Mouse (Mus musculus) heart, postnatal 0 days (tissue): ENCODE results near the gene Palm2. TPM values are rescaled to one million over a fixed set of nuclear protein-coding genes. Genes with fewer than 3 reads are reported as not detected.
"Not testable (repeated sequence)": the region's sequence is repeated elsewhere in the genome, so short reads cannot be mapped to it uniquely, and the experiment has no call there.

Experiments used
- ATAC-seq: fragments of 200-750 bp; cut with Nextera tagmentation; 2 replicates; pipeline ENCODE4 v1.8.0; 2017; ENCODE audit warnings: low read depth, moderate number of reproducible peaks, moderate library complexity; ENCODE audit not compliant: insufficient read depth
- DNase-seq: peaks from one replicate; pipeline ENCODE4 v3.0.0-alpha.2; 2016; ENCODE audit warnings: low spot score
- H3K27ac ChIP-seq: fragments of 300-500 bp; sonication (generic); 2 replicates; pipeline ENCODE4 v1.5.1; 2014; ENCODE audit warnings: low read depth, mild to moderate bottlenecking
- H3K27me3 ChIP-seq: fragments of 300-500 bp; sonication (generic); 2 replicates; pipeline ENCODE4 v1.6.1; 2014; ENCODE audit warnings: low read length, mixed read lengths; ENCODE audit not compliant: control insufficient read depth, insufficient read depth
- H3K36me3 ChIP-seq: fragments of 300-500 bp; sonication (generic); replicated peaks from 2 replicates; pipeline ENCODE4 v1.6.1; 2014; ENCODE audit warnings: low read length, mixed read lengths; ENCODE audit not compliant: control insufficient read depth, insufficient read depth
- H3K4me1 ChIP-seq: fragments of 300-500 bp; sonication (generic); 2 replicates; pipeline ENCODE4 v1.6.1; 2014; ENCODE audit warnings: antibody characterized with exemption; ENCODE audit not compliant: control insufficient read depth, insufficient read depth
- H3K4me2 ChIP-seq: fragments of 300-500 bp; sonication (generic); 2 replicates; pipeline ENCODE4 v1.6.1; 2014; ENCODE audit warnings: low read depth, mild to moderate bottlenecking, low read length, moderate library complexity
- H3K4me3 ChIP-seq: fragments of 300-500 bp; sonication (generic); 2 replicates; pipeline ENCODE4 v1.5.1; 2014; ENCODE audit warnings: low read depth, low read length
- H3K9ac ChIP-seq: fragments of 300-500 bp; sonication (generic); replicated peaks from 2 replicates; pipeline ENCODE4 v1.6.1; 2014; ENCODE audit warnings: low read depth, low read length, mixed read lengths
- H3K9me3 ChIP-seq: fragments of 300-500 bp; sonication (generic); replicated peaks from 2 replicates; pipeline ENCODE4 v1.6.1; 2016; ENCODE audit warnings: low read length; ENCODE audit not compliant: control insufficient read depth
- CTCF ChIP-seq: IDR thresholded peaks from 2 replicates; pipeline ENCODE4 v1.5.1; 2016; ENCODE audit warnings: antibody characterized with exemption, control low read depth, low read depth
- EP300 ChIP-seq: IDR thresholded peaks from 2 replicates; pipeline ENCODE4 v1.6.1; 2016; ENCODE audit warnings: antibody characterized with exemption, low read depth
- WGBS: fragments of 180-500 bp; shearing (Covaris S2); extraction: QIAGEN DNeasy Blood & Tissue Kit; methylation state at CpG from one replicate; pipeline ENCODE4 v1.1.7; 2014; 5-methylcytosine and 5-hydroxymethylcytosine counted together
- polyA plus RNA-seq: library from polyadenylated mRNA; unstranded; fragments of >200 nt; fragmentation: Nextera tagmentation; extraction: Ambion mirVana; gene quantifications from 2 replicates; pipeline ENCODE4 v1.2.1, GENCODE M21; 2015
- total RNA-seq: library from RNA; depleted of rRNA; stranded (reverse); fragments of >200 nt; gene quantifications from 2 replicates; pipeline ENCODE4 v1.2.3, GENCODE M21; 2014; ENCODE audit warnings: low replicate concordance; rRNA removed

Gene Palm2
- total RNA-seq (3.1 and 12.6 TPM in 2 replicates), polyA plus RNA-seq (5.0 and 6.6 TPM in 2 replicates)

- no peaks in the 10 kb centered on the region for H3K9me3 ChIP-seq
- H3K4me2 ChIP-seq = peak within 1 kb of the TSS; percentile 99
- H3K36me3 ChIP-seq = no peaks in the 10 kb centered on the region
- no peak within 1 kb of the TSS for H3K27ac ChIP-seq
- peak within 1 kb of the TSS; percentile 70 for H3K4me3 ChIP-seq
- peaks cover 34% of the 10 kb centered on the region for H3K27me3 ChIP-seq
- DNase-seq = peak; percentile 52
- TF ChIP-seq CTCF (no peak), EP300 (no peak)
- under 1% methylated on average over 67 of the region's 67 CpGs for WGBS
- H3K9ac ChIP-seq = peak within 1 kb of the TSS; percentile 26
- 0 out of 2 replicates have a peak, but pooled peaks cover 6% of the 10 kb centered on the region for H3K4me1 ChIP-seq
- peak; percentile 82 for ATAC-seq
Observed at GRCm38 (mm10) chr4:57433941-57434704, at the start of gene Palm2. Gene Palm2, plus strand, starts transcription at chr4:57434247.

DNA sequence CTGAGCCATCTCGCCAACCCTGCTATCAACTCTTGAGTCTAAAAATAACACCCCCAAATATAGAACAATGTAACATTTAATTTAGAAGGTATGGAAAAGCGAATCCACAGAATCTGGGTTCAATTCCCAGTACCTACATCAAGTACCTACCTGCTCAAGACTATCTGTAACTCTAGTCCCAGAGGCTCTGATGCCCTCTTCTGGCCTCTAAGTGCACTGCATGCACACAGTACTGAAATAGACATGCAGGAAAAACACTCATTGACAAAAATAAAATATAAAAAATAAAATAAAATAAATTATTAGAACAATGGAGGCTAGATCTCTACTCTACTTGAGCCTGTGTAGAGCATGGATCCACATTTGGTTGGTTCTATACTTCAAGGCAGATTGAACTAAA is 49.7 kb upstream of the Palm2 start:
- 71% methylated on average over 2 of the region's 2 CpGs for WGBS
- DNase-seq (no peak), ATAC-seq (no peak)
- Histone ChIP-seq H3K27ac (no peak overlapping the region), H3K36me3 (no peaks in the 10 kb centered on the region), H3K9ac (no peak overlapping the region), H3K4me2 (no peak overlapping the region), H3K4me3 (no peak overlapping the region), H3K27me3 (no peaks in the 10 kb centered on the region), H3K9me3 (no peaks in the 10 kb centered on the region), H3K4me1 (no peaks in the 10 kb centered on the region)
- TF ChIP-seq CTCF (peak; percentile 26; the same call in 1 of the 2 replicates), EP300 (no peak)

DNA sequence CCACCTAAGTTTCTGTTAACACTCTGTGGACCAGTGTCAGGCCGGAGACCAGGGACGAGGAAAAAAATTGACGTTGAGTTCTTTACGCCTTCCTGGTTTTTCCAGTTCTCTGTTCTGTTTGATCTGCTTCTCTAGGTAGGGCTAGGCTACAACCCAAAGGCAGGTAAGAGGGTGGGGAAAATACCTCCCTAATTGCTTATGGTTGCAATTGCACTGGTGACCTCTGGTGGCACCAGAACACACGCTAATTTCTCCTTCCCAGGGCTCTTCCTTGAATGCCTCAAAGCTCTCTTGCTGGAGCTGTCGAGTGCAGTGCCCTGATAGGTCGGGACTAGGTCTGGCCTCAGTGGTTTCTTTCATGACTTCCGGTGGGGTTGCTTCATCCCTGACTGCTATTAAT is 42.9 kb upstream of the Palm2 start:
- no peak for ATAC-seq

GRCm38 (mm10) chr4:57396414-57396813 is 37.6 kb upstream of the Palm2 start:
- WGBS = 71% methylated on average over 9 of the region's 9 CpGs
- Histone ChIP-seq H3K27me3 (no peaks in the 10 kb centered on the region), H3K4me2 (no peak overlapping the region), H3K9ac (no peak overlapping the region), H3K36me3 (no peaks in the 10 kb centered on the region), H3K4me3 (no peak overlapping the region), H3K27ac (no peak overlapping the region), H3K4me1 (no peaks in the 10 kb centered on the region), H3K9me3 (no peaks in the 10 kb centered on the region)
- ATAC-seq (no peak), DNase-seq (no peak)
- TF ChIP-seq CTCF = no peak
- TF ChIP-seq EP300 = no peak

More for the DNA sequence above, 42.9 kb upstream of the Palm2 start:
- WGBS = 48% methylated on average over 8 of the region's 8 CpGs
- TF ChIP-seq EP300 = no peak
- peak; percentile 26; the same call in 1 of the 2 replicates for TF ChIP-seq CTCF
- H3K4me1 ChIP-seq = no peaks in the 10 kb centered on the region
- H3K27ac ChIP-seq = no peak overlapping the region
- H3K9ac ChIP-seq = no peak overlapping the region
- no peak overlapping the region for H3K4me2 ChIP-seq
- DNase-seq = no peak
- no peaks in the 10 kb centered on the region for H3K36me3 ChIP-seq
- H3K27me3 ChIP-seq = no peaks in the 10 kb centered on the region
- H3K9me3 ChIP-seq = no peaks in the 10 kb centered on the region
- H3K4me3 ChIP-seq = no peak overlapping the region

GRCm38 (mm10) chr4:57412385-57412784 is 21.7 kb upstream of the Palm2 start:
- not testable (repeated sequence) for H3K4me1 ChIP-seq, H3K4me2 ChIP-seq, H3K27me3 ChIP-seq, H3K9ac ChIP-seq, ATAC-seq, H3K27ac ChIP-seq, H3K36me3 ChIP-seq, H3K4me3 ChIP-seq, DNase-seq, H3K9me3 ChIP-seq
- WGBS = 47% methylated on average over 6 of the region's 6 CpGs
